Comparison of ENCODE assay signal across 24 mouse cellular contexts in the genomic region with DNA sequence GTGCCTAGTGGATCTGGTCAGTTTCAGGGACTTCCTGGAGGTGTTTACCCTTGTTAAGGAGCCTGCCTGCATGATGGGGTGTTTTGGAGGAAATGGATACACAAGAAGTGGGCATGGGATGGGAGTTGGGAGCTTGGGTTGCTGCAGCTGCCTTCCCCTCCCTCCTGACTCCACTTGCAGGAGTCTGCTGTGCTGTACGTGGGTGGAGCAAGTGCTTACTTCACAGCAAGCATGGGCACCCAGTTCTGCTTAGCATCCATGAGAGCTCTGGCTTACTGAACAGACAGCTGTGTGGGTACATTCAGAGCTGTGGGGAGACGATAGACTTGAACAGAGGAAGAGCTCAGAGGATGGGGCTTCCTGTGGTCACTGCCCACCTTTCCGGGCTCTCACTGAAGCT. TPM values are rescaled to one million over a fixed set of nuclear protein-coding genes. Genes with fewer than 3 reads are reported as not detected.
DNase-seq lines count a peak whose midpoint lies in the region; ATAC-seq and TF ChIP-seq lines count a peak whose summit lies in the region.
"Had no signal": no experiment of that assay in that cellular context is flagged by ENCODE, and none has a peak within 500 bp of the region (broad histone marks: within the 10 kb centered on the region; RNA-seq: fewer than 3 reads in every experiment).

No protein-coding gene starts in this region.

- intact Hi-C loops in left cerebral cortex, adult 2 months (cut with DNase I) = no loop called here
- intact Hi-C loops in left cerebral cortex, postnatal 10 days (cut with DNase I) = no loop called here
- intact Hi-C loops in left cerebral cortex, postnatal 36 days (cut with DNase I) = no loop called here

- H3K27ac ChIP-seq in left cerebral cortex, adult 2 months = peak overlapping the region; percentile 34; the same call in 1 of the 2 replicates
- H3K27ac ChIP-seq: forebrain, embryonic 15.5 days; heart, embryonic 13.5 days; hindbrain, embryonic 15.5 days; kidney, embryonic 15.5 days; liver, embryonic 14.5 days; lung, embryonic 15.5 days; macrophage; midbrain, embryonic 13.5 days had no signal

- TF ChIP-seq CTCF in left cerebral cortex, adult 2 months (IDR thresholded peaks at IDR 0.05) = no peak

- ATAC-seq in megakaryocyte progenitor cell, adult 5-6 weeks (replicated peaks; ENCODE audit: poor library complexity) = no peak; the same call in 1 of the 2 replicates
- ATAC-seq: CD4-positive, CD25-positive, alpha-beta regulatory T cell, adult 4 months; forebrain, embryonic 15.5 days; intestine, embryonic 16.5 days; midbrain, embryonic 13.5 days had no signal

- no peak overlapping the region for H3K4me3 ChIP-seq in left cerebral cortex, adult 2 months
- H3K4me3 ChIP-seq: forebrain, embryonic 15.5 days; heart, embryonic 13.5 days; hindbrain, embryonic 15.5 days; kidney, embryonic 15.5 days; lung, embryonic 15.5 days; midbrain, embryonic 13.5 days had no signal

- DNase-seq in left cerebral cortex, adult 2 months (ENCODE audit: extremely low spot score in 1 of 2, low spot score in 2 of 2) = peak; percentile 32 to 40
- DNase-seq in left cerebral cortex, postnatal 10 days (ENCODE audit: extremely low spot score in 1 of 2, low spot score in 2 of 2) = no peak
- DNase-seq in thymus, postnatal 0 days (ENCODE audit: low spot score) = peak; percentile 62
- no peak for DNase-seq in thymus, adult 18-20 months
- DNase-seq in left cerebral cortex, postnatal 36 days (ENCODE audit: low spot score in 2 of 2) = peak; percentile 35 to 41
- DNase-seq in spleen, postnatal 10 days (ENCODE audit: low spot score in 2 of 2) = no peak
- DNase-seq: adrenal gland, postnatal 14 days; cerebellum, adult 11 months; cerebellum, postnatal 14 days; embryo, embryonic 11 days; gastrocnemius, postnatal 10 days; heart, adult 18-20 months; heart, postnatal 4 days had no signal

RNA-seq across cellular contexts. Expression of a gene that starts 18.9 kb away (rescaled TPM):
- 10 to 100 TPM; 20.6 to 27.8 TPM for total RNA-seq in left cerebral cortex, adult 2 months (2021)
- total RNA-seq in left cerebral cortex, postnatal 10 days (2021) = 10 to 100 TPM; 31.3 to 32.5 TPM
- polyA plus RNA-seq in thymus, postnatal 0 days (2015; fragmentation: Nextera tagmentation; extraction: Ambion mirVana) = 54.7 and 60.1 TPM in 2 replicates
- 10 to 100 TPM; 25.5 to 31.1 TPM for total RNA-seq in left cerebral cortex, postnatal 36 days (2021)
- 39.8 and 45.7 TPM in 2 replicates for total RNA-seq in megakaryocyte progenitor cell, adult 5-6 weeks (2015)
- total RNA-seq in megakaryocyte progenitor cell, adult 5-6 weeks (2017) = 30.7 and 34.1 TPM in 2 replicates

RNA-seq across cellular contexts. Expression of a gene that starts 47.6 kb away (rescaled TPM):
- under 1 TPM; 0.19 to 0.36 TPM for total RNA-seq in left cerebral cortex, adult 2 months (2021)
- total RNA-seq in left cerebral cortex, postnatal 10 days (2021) = under 1 TPM; 0.30 to 0.41 TPM
- polyA plus RNA-seq in thymus, postnatal 0 days (2015; fragmentation: Nextera tagmentation; extraction: Ambion mirVana) = 1.5 and 1.6 TPM in 2 replicates
- total RNA-seq in left cerebral cortex, postnatal 36 days (2021) = under 1 TPM; 0.20 to 0.48 TPM
- 1.5 and 1.7 TPM in 2 replicates for total RNA-seq in megakaryocyte progenitor cell, adult 5-6 weeks (2015)
- total RNA-seq in megakaryocyte progenitor cell, adult 5-6 weeks (2017) = 0.10 and 1.1 TPM in 2 replicates
- polyA plus RNA-seq: CD4-positive, CD25-positive, alpha-beta regulatory T cell, adult 4 months had no signal

RNA-seq across cellular contexts. Expression of a gene that starts 58.2 kb away (rescaled TPM):
- total RNA-seq in left cerebral cortex, adult 2 months (2021) = 10 to 100 TPM in 1 of 2 experiments, 1 to 10 TPM in 1; 9.4 to 11.0 TPM
- total RNA-seq in left cerebral cortex, postnatal 10 days (2021) = 10 to 100 TPM; 11.2 to 12.2 TPM
- 10.0 and 10.6 TPM in 2 replicates for polyA plus RNA-seq in thymus, postnatal 0 days (2015; fragmentation: Nextera tagmentation; extraction: Ambion mirVana)
- 10 to 100 TPM; 10.7 TPM for total RNA-seq in left cerebral cortex, postnatal 36 days (2021)
- 2.6 and 3.0 TPM in 2 replicates for total RNA-seq in megakaryocyte progenitor cell, adult 5-6 weeks (2015)
- total RNA-seq in megakaryocyte progenitor cell, adult 5-6 weeks (2017) = 7.2 and 8.1 TPM in 2 replicates

RNA-seq across cellular contexts. Expression of a gene that starts 58.3 kb away (rescaled TPM):
- 10 to 100 TPM; 51.3 to 52.0 TPM for total RNA-seq in left cerebral cortex, adult 2 months (2021)
- 10 to 100 TPM; 52.4 to 60.4 TPM for total RNA-seq in left cerebral cortex, postnatal 10 days (2021)
- polyA plus RNA-seq in thymus, postnatal 0 days (2015; fragmentation: Nextera tagmentation; extraction: Ambion mirVana) = 129 and 137 TPM in 2 replicates
- 10 to 100 TPM; 49.8 to 55.3 TPM for total RNA-seq in left cerebral cortex, postnatal 36 days (2021)
- 106 and 119 TPM in 2 replicates for total RNA-seq in megakaryocyte progenitor cell, adult 5-6 weeks (2015)
- total RNA-seq in megakaryocyte progenitor cell, adult 5-6 weeks (2017) = 88.8 and 102 TPM in 2 replicates

Comparison
In these comparisons a context has a peak if more than half of its experiments do, and no peak if none do; other contexts are left out.
1. DNase-seq: peak in left cerebral cortex, adult 2 months (2 of 2), thymus, postnatal 0 days (single experiment) and left cerebral cortex, postnatal 36 days (2 of 2); none in left cerebral cortex, postnatal 10 days (0 of 2), thymus, adult 18-20 months (0 of 2) and spleen, postnatal 10 days (0 of 2).